Mouse (Mus musculus) olfactory bulb, adult 2 months (tissue): ENCODE measurements around the gene Calcoco1.

Source experiments
- CTCF ChIP-seq: fragments of 200-500 bp; IDR thresholded peaks from 2 replicates; pipeline ENCODE4 v1.5.1; 2012; ENCODE audit warnings: low read depth, mild to moderate bottlenecking, low read length, moderate library complexity; ENCODE audit not compliant: insufficient read depth
- POLR2A ChIP-seq: fragments of 200-500 bp; IDR thresholded peaks from 2 replicates; pipeline ENCODE4 v1.6.1; 2012; ENCODE audit warnings: mild to moderate bottlenecking, low read depth, low read length, moderate library complexity; ENCODE audit not compliant: insufficient read depth

DNA sequence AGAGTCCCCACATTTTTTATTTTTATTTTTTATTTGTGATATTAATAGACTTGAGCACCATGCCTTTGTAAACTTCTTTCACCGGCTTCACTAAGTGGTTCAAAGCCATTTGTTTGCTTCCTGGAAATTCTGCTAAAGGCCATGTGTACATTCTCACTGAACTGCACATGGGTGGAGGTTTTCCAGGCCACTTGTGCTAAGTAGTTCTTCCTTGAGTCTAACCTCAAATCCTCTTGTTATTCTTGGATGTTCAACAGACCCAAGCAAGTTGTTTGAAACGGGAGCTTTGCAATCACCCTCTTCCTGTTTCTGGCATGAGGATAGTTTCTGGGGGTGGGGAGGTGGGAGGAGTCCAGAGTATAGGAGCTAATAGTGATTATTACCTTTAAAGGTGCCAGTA lies 16.5 kb upstream of the Calcoco1 start:
- no peak for TF ChIP-seq POLR2A
- TF ChIP-seq CTCF: no peak
